Mouse (Mus musculus) bone marrow, adult 2 months (tissue): ENCODE measurements around the gene Kras. TPM values are rescaled to one million over a fixed set of nuclear protein-coding genes. Genes with fewer than 3 reads are reported as not detected.

Experiments used
- H3K27ac ChIP-seq: fragments of 200-500 bp; 2 replicates; pipeline ENCODE4 v1.5.1; 2012; ENCODE audit warnings: low read depth, mild to moderate bottlenecking, control low read depth, inconsistent platforms, low read length; ENCODE audit not compliant: control insufficient read depth, poor library complexity, insufficient read depth
- H3K4me1 ChIP-seq: fragments of 200-500 bp; 2 replicates; pipeline ENCODE4 v1.6.1; 2011; ENCODE audit warnings: low read length; ENCODE audit not compliant: control insufficient read depth, insufficient read depth
- H3K4me3 ChIP-seq: fragments of 200-500 bp; replicated peaks from 2 replicates; pipeline ENCODE3; 2011; ENCODE audit warnings: mild to moderate bottlenecking, low read depth, low read length, control low read depth; ENCODE audit not compliant: control insufficient read depth
- CTCF ChIP-seq: fragments of 200-500 bp; IDR thresholded peaks from 2 replicates; pipeline ENCODE4 v1.5.1; 2011; ENCODE audit warnings: low read length, control low read depth; ENCODE audit not compliant: control insufficient read depth, insufficient read depth
- POLR2A ChIP-seq: fragments of 200-500 bp; IDR thresholded peaks from 2 replicates; pipeline ENCODE4 v1.6.1; 2011; ENCODE audit warnings: low read depth, mild to moderate bottlenecking, control low read depth, low read length, borderline replicate concordance; ENCODE audit not compliant: control insufficient read depth
- WGBS: fragments of 180-500 bp; shearing (Covaris S2); methylation state at CpG from one replicate; pipeline ENCODE4 v1.1.7; 2018; 5-methylcytosine and 5-hydroxymethylcytosine counted together
- polyA plus RNA-seq: library from polyadenylated mRNA; stranded (reverse); fragments of >200 nt; gene quantifications from 2 replicates; pipeline ENCODE4 v1.2.4, GENCODE M21; 2011; ENCODE audit warnings: low replicate concordance; ENCODE audit not compliant: missing spikeins, insufficient read depth, insufficient read length

The Kras gene
- polyA plus RNA-seq, 1 experiment: 37.4 TPM

GRCm38 (mm10) chr6:145277138-145277763 is 27.2 kb upstream of the Kras start:
- peaks cover 1% of the 10 kb centered on the region; the same call in 1 of the 2 replicates for H3K4me1 ChIP-seq
- peak overlapping the region; percentile 25; the same call in 1 of the 2 replicates for H3K27ac ChIP-seq
- TF ChIP-seq POLR2A (no peak), CTCF (no peak)
- no peak overlapping the region for H3K4me3 ChIP-seq
- WGBS: 33% methylated on average over 9 of the region's 9 CpGs

GRCm38 (mm10) chr6:145276265-145276780 is 26.3 kb upstream of the Kras start:
- peak overlapping the region; percentile 40 for H3K4me3 ChIP-seq
- TF ChIP-seq CTCF (no peak), POLR2A (peak; percentile 35; the same call in 1 of the 2 replicates)
- peak overlapping the region; percentile 26 for H3K27ac ChIP-seq
- WGBS: under 1% methylated on average over 17 of the region's 17 CpGs
- H3K4me1 ChIP-seq: peaks cover 1% of the 10 kb centered on the region; the same call in 1 of the 2 replicates

- 48% methylated on average over 6 of the region's 6 CpGs for WGBS
- TF ChIP-seq POLR2A (no peak), CTCF (no peak)
- Histone ChIP-seq H3K4me3 (no peak overlapping the region), H3K27ac (peak overlapping the region; percentile 26), H3K4me1 (peaks cover 1% of the 10 kb centered on the region; the same call in 1 of the 2 replicates)
Observed at GRCm38 (mm10) chr6:145275586-145276219, 25.7 kb upstream of the Kras start.

- Histone ChIP-seq H3K4me3 (no peak overlapping the region), H3K27ac (no peak overlapping the region), H3K4me1 (peaks cover 1% of the 10 kb centered on the region; the same call in 1 of the 2 replicates)
- no peak for TF ChIP-seq POLR2A
- TF ChIP-seq CTCF: no peak
- WGBS: 25% methylated on average over 12 of the region's 12 CpGs
Observed at GRCm38 (mm10) chr6:145273971-145274620, 24.1 kb upstream of the Kras start.

GRCm38 (mm10) chr6:145272142-145272937 is 22.3 kb upstream of the Kras start:
- Histone ChIP-seq H3K4me1 (peaks cover 1% of the 10 kb centered on the region; the same call in 1 of the 2 replicates), H3K4me3 (no peak overlapping the region), H3K27ac (no peak overlapping the region)
- no peak for TF ChIP-seq CTCF
- no peak for TF ChIP-seq POLR2A
- 66% methylated on average over 10 of the region's 10 CpGs for WGBS

GRCm38 (mm10) chr6:145269313-145269845 is 19.3 kb upstream of the Kras start:
- TF ChIP-seq CTCF (no peak), POLR2A (no peak)
- no peak overlapping the region for H3K4me3 ChIP-seq
- H3K4me1 ChIP-seq: no peaks in the 10 kb centered on the region; the same call in 1 of the 2 replicates
- WGBS: 78% methylated on average over 4 of the region's 4 CpGs
- no peak overlapping the region for H3K27ac ChIP-seq

GRCm38 (mm10) chr6:145267692-145268091 is 17.7 kb upstream of the Kras start:
- TF ChIP-seq CTCF (no peak), POLR2A (no peak)
- 80% methylated on average over 6 of the region's 6 CpGs for WGBS
- no peak overlapping the region for H3K4me3 ChIP-seq
- H3K4me1 ChIP-seq: no peaks in the 10 kb centered on the region
- no peak overlapping the region for H3K27ac ChIP-seq

GRCm38 (mm10) chr6:145262314-145262713 is 12.3 kb upstream of the Kras start:
- H3K27ac ChIP-seq: no peak overlapping the region
- no peaks in the 10 kb centered on the region for H3K4me1 ChIP-seq
- no peak overlapping the region for H3K4me3 ChIP-seq
- TF ChIP-seq POLR2A (no peak), CTCF (no peak)
- WGBS: 84% methylated on average over 7 of the region's 7 CpGs
